Mouse (Mus musculus) liver, adult (tissue): ENCODE results near the gene Guca1a.
A peak's percentile ranks its signal among the peaks of the same experiment; 100 is the strongest.

Experiments
- GATA4 ChIP-seq: IDR thresholded peaks from 2 replicates; pipeline ENCODE4 v1.6.1; 2014; ENCODE audit warnings: mild to moderate bottlenecking, low read length; ENCODE audit not compliant: insufficient replicate concordance

Guca1a gene

GRCm38 (mm10) chr17:47400451-47400850 is at the start of gene Guca1a:
TSS of gene Guca1a (minus strand) at chr17:47400584.
- TF ChIP-seq GATA4: no peak

GRCm38 (mm10) chr17:47449432-47449831 is 49.0 kb upstream of the Guca1a start:
- TF ChIP-seq GATA4: no peak

GRCm38 (mm10) chr17:47448523-47449372 is 48.4 kb upstream of the Guca1a start:
- no peak for TF ChIP-seq GATA4

- TF ChIP-seq GATA4: no peak
Measured at GRCm38 (mm10) chr17:47446561-47446960, 46.2 kb upstream of the Guca1a start.

GRCm38 (mm10) chr17:47446025-47446424 is 45.6 kb upstream of the Guca1a start:
- TF ChIP-seq GATA4: no peak

- peak; percentile 77; the same call in 1 of the 2 replicates for TF ChIP-seq GATA4
Measured at GRCm38 (mm10) chr17:47445518-47445917, 45.1 kb upstream of the Guca1a start.

GRCm38 (mm10) chr17:47444113-47444512 is 43.7 kb upstream of the Guca1a start:
- no peak for TF ChIP-seq GATA4

- no peak for TF ChIP-seq GATA4
Measured at GRCm38 (mm10) chr17:47442271-47442670, 41.9 kb upstream of the Guca1a start.

GRCm38 (mm10) chr17:47441296-47442051 is 41.1 kb upstream of the Guca1a start:
- TF ChIP-seq GATA4: no peak

GRCm38 (mm10) chr17:47440359-47440890 is 40.0 kb upstream of the Guca1a start:
- no peak for TF ChIP-seq GATA4

- TF ChIP-seq GATA4: no peak
Measured at GRCm38 (mm10) chr17:47439396-47440028, 39.1 kb upstream of the Guca1a start.

GRCm38 (mm10) chr17:47438611-47439010 is 38.2 kb upstream of the Guca1a start:
- no peak for TF ChIP-seq GATA4

- TF ChIP-seq GATA4: no peak
Measured at GRCm38 (mm10) chr17:47436907-47437547, 36.6 kb upstream of the Guca1a start, which contains the start of gene 1700001C19Rik. TSS of gene 1700001C19Rik (minus strand) at chr17:47437376.

- no peak for TF ChIP-seq GATA4
Measured at GRCm38 (mm10) chr17:47436156-47436906, 35.9 kb upstream of the Guca1a start, which contains the start of gene AI661453. TSS of gene AI661453 (plus strand) at chr17:47436615.
